Mouse (Mus musculus) forebrain, embryonic 11.5 days (tissue): ENCODE measurements around the gene Hs6st3. TPM values are rescaled to one million over a fixed set of nuclear protein-coding genes. Genes with fewer than 3 reads are reported as not detected.
"Not testable (repeated sequence)": the region's sequence is repeated elsewhere in the genome, so short reads cannot be mapped to it uniquely, and the experiment has no call there.

Experiments
- ATAC-seq: fragments of 200-750 bp; cut with Nextera tagmentation; replicated peaks from 2 replicates; pipeline ENCODE4 v1.8.0; 2017; ENCODE audit warnings: moderate TSS enrichment; ENCODE audit not compliant: low FRiP score
- DNase-seq: peaks from one replicate; pipeline ENCODE4 v3.0.0-alpha.2; 2017; ENCODE audit warnings: low spot score
- H3K27ac ChIP-seq: fragments of 300-500 bp; sonication (generic); 2 replicates; pipeline ENCODE4 v1.5.1; 2014; ENCODE audit warnings: low read depth, low read length
- H3K27me3 ChIP-seq: fragments of 300-500 bp; sonication (generic); 2 replicates; pipeline ENCODE4 v1.6.1; 2014; ENCODE audit warnings: mild to moderate bottlenecking, low read length, mixed read lengths; ENCODE audit not compliant: control insufficient read depth, insufficient read depth
- H3K36me3 ChIP-seq: fragments of 300-500 bp; sonication (generic); 2 replicates; pipeline ENCODE4 v1.6.1; 2014; ENCODE audit warnings: mild to moderate bottlenecking, low read length, moderate library complexity, mixed read lengths; ENCODE audit not compliant: control insufficient read depth, insufficient read depth
- H3K4me1 ChIP-seq: fragments of 300-500 bp; sonication (generic); replicated peaks from 2 replicates; pipeline ENCODE4 v1.6.1; 2014; ENCODE audit warnings: low read length, mixed read lengths; ENCODE audit not compliant: control insufficient read depth, insufficient read depth
- H3K4me2 ChIP-seq: fragments of 300-500 bp; sonication (generic); 2 replicates; pipeline ENCODE4 v1.6.1; 2014; ENCODE audit warnings: low read depth, mild to moderate bottlenecking, low read length, moderate library complexity, mixed read lengths; ENCODE audit not compliant: severe bottlenecking
- H3K4me3 ChIP-seq: fragments of 300-500 bp; sonication (generic); 2 replicates; pipeline ENCODE4 v1.5.1; 2014; ENCODE audit warnings: low read depth, low read length
- H3K9ac ChIP-seq: fragments of 300-500 bp; sonication (generic); 2 replicates; pipeline ENCODE4 v1.6.1; 2014; ENCODE audit warnings: low read length
- H3K9me3 ChIP-seq: fragments of 300-500 bp; sonication (generic); 2 replicates; pipeline ENCODE4 v1.6.1; 2016; ENCODE audit warnings: low read length, mixed read lengths; ENCODE audit not compliant: control insufficient read depth
- WGBS: fragments of 180-500 bp; shearing (Covaris S2); extraction: QIAGEN DNeasy Blood & Tissue Kit; methylation state at CpG from one replicate; pipeline ENCODE4 v1.1.7; 2014; 5-methylcytosine and 5-hydroxymethylcytosine counted together
- polyA plus RNA-seq: library from polyadenylated mRNA; unstranded; fragments of >200 nt; fragmentation: Nextera tagmentation; extraction: Ambion mirVana; gene quantifications from 2 replicates; pipeline ENCODE4 v1.2.1, GENCODE M21; 2014

Hs6st3 gene
- polyA plus RNA-seq, 1 experiment from 2014 or later, result not detected

- H3K36me3 ChIP-seq, H3K4me1 ChIP-seq, DNase-seq, H3K4me3 ChIP-seq, H3K27ac ChIP-seq, H3K4me2 ChIP-seq, ATAC-seq, H3K9me3 ChIP-seq, H3K27me3 ChIP-seq, H3K9ac ChIP-seq: not testable (repeated sequence)
- 94% methylated on average over 1 of the region's 1 CpGs for WGBS
Observed at GRCm38 (mm10) chr14:119587365-119587764, 449.2 kb downstream of the Hs6st3 start.

GRCm38 (mm10) chr14:119604327-119604726, 466.2 kb downstream of the Hs6st3 start:
- H3K27ac ChIP-seq, result no peak overlapping the region
- DNase-seq, result no peak
- ATAC-seq, result no peak
- no peaks in the 10 kb centered on the region for H3K36me3 ChIP-seq
- no peaks in the 10 kb centered on the region for H3K27me3 ChIP-seq
- no peak overlapping the region for H3K4me2 ChIP-seq
- WGBS, result 77% methylated on average over 14 of the region's 14 CpGs
- no peaks in the 10 kb centered on the region for H3K9me3 ChIP-seq
- no peaks in the 10 kb centered on the region for H3K4me1 ChIP-seq
- no peak overlapping the region for H3K9ac ChIP-seq
- H3K4me3 ChIP-seq, result no peak overlapping the region

GRCm38 (mm10) chr14:119612793-119613192, 474.7 kb downstream of the Hs6st3 start:
- ATAC-seq, result no peak
- DNase-seq, result no peak
- Histone ChIP-seq H3K4me2 (no peak overlapping the region), H3K4me1 (no peaks in the 10 kb centered on the region), H3K4me3 (no peak overlapping the region), H3K27me3 (no peaks in the 10 kb centered on the region), H3K27ac (no peak overlapping the region), H3K36me3 (no peaks in the 10 kb centered on the region), H3K9ac (no peak overlapping the region), H3K9me3 (no peaks in the 10 kb centered on the region)
- WGBS, result 96% methylated on average over 2 of the region's 2 CpGs

GRCm38 (mm10) chr14:119629127-119629526, 491.0 kb downstream of the Hs6st3 start:
- H3K27ac ChIP-seq, result no peak overlapping the region
- WGBS, result 86% methylated on average over 1 of the region's 1 CpGs
- no peaks in the 10 kb centered on the region for H3K4me1 ChIP-seq
- H3K4me2 ChIP-seq, result no peak overlapping the region
- no peaks in the 10 kb centered on the region for H3K36me3 ChIP-seq
- ATAC-seq (no peak), DNase-seq (no peak)
- no peaks in the 10 kb centered on the region for H3K27me3 ChIP-seq
- no peak overlapping the region for H3K4me3 ChIP-seq
- no peak overlapping the region for H3K9ac ChIP-seq
- H3K9me3 ChIP-seq, result no peaks in the 10 kb centered on the region

- no peak overlapping the region for H3K27ac ChIP-seq
- no peak overlapping the region for H3K4me2 ChIP-seq
- H3K27me3 ChIP-seq, result no peaks in the 10 kb centered on the region
- DNase-seq (no peak), ATAC-seq (no peak)
- H3K4me1 ChIP-seq, result no peaks in the 10 kb centered on the region
- H3K9ac ChIP-seq, result no peak overlapping the region
- H3K36me3 ChIP-seq, result no peaks in the 10 kb centered on the region
- no peaks in the 10 kb centered on the region for H3K9me3 ChIP-seq
- H3K4me3 ChIP-seq, result no peak overlapping the region
- 81% methylated on average over 3 of the region's 3 CpGs for WGBS
Observed at GRCm38 (mm10) chr14:119633090-119633489, 494.9 kb downstream of the Hs6st3 start.

GRCm38 (mm10) chr14:119633626-119634025, 495.5 kb downstream of the Hs6st3 start:
- 88% methylated on average over 3 of the region's 3 CpGs for WGBS

GRCm38 (mm10) chr14:119642874-119643273, 504.7 kb downstream of the Hs6st3 start:
- DNase-seq, result no peak
- Histone ChIP-seq H3K36me3 (no peaks in the 10 kb centered on the region), H3K27me3 (no peaks in the 10 kb centered on the region), H3K9me3 (no peaks in the 10 kb centered on the region), H3K9ac (no peak overlapping the region), H3K4me3 (no peak overlapping the region), H3K4me2 (no peak overlapping the region), H3K27ac (no peak overlapping the region), H3K4me1 (no peaks in the 10 kb centered on the region)
- no peak for ATAC-seq
- WGBS, result 87% methylated on average over 1 of the region's 1 CpGs

More at GRCm38 (mm10) chr14:119633626-119634025, 495.5 kb downstream of the Hs6st3 start:
- Histone ChIP-seq H3K4me2 (no peak overlapping the region), H3K4me3 (no peak overlapping the region), H3K9ac (no peak overlapping the region), H3K27ac (no peak overlapping the region), H3K4me1 (no peaks in the 10 kb centered on the region), H3K9me3 (no peaks in the 10 kb centered on the region), H3K36me3 (no peaks in the 10 kb centered on the region), H3K27me3 (no peaks in the 10 kb centered on the region)
- DNase-seq (no peak), ATAC-seq (no peak)

GRCm38 (mm10) chr14:119643840-119644239, 505.7 kb downstream of the Hs6st3 start:
- H3K36me3 ChIP-seq, result no peaks in the 10 kb centered on the region
- ATAC-seq (no peak), DNase-seq (no peak)
- H3K9ac ChIP-seq, result no peak overlapping the region
- no peaks in the 10 kb centered on the region for H3K27me3 ChIP-seq
- no peak overlapping the region for H3K4me3 ChIP-seq
- no peak overlapping the region for H3K4me2 ChIP-seq
- H3K4me1 ChIP-seq, result no peaks in the 10 kb centered on the region
- no peak overlapping the region for H3K27ac ChIP-seq
- no peaks in the 10 kb centered on the region for H3K9me3 ChIP-seq
- WGBS, result 93% methylated on average over 12 of the region's 12 CpGs

GRCm38 (mm10) chr14:119656936-119657335, 518.8 kb downstream of the Hs6st3 start:
- no peak for DNase-seq
- ATAC-seq, result no peak
- Histone ChIP-seq H3K27me3 (no peaks in the 10 kb centered on the region), H3K9ac (no peak overlapping the region), H3K36me3 (no peaks in the 10 kb centered on the region), H3K4me2 (no peak overlapping the region), H3K4me3 (no peak overlapping the region), H3K4me1 (no peaks in the 10 kb centered on the region), H3K9me3 (no peaks in the 10 kb centered on the region), H3K27ac (no peak overlapping the region)
- 88% methylated on average over 2 of the region's 2 CpGs for WGBS
